Mouse (Mus musculus): ENCODE measurements around the gene Patz1. TPM values are rescaled to one million over a fixed set of nuclear protein-coding genes. Genes with fewer than 3 reads are reported as not detected.

Patz1 gene
- total RNA-seq (2021): 10 to 100 TPM; 43.3 to 46.5 TPM

- intact Hi-C loops (cut with DNase I): loop anchor here (1.0 kb wide), 1 partner anchor 42 kb away; the partner anchor contains the start of gene Pik3ip1
Observed at GRCm38 (mm10) chr11:3288521-3289301, at the start of gene Patz1. Patz1 (plus strand) TSS chr11:3288874.

GRCm38 (mm10) chr11:3242395-3242794 is 46.3 kb upstream of the Patz1 start:
- no peak for DNase-seq (ENCODE audit: extremely low spot score in 1 of 2, low spot score in 2 of 2)
- intact Hi-C loops (cut with DNase I): no loop called here

More at GRCm38 (mm10) chr11:3288521-3289301, at the start of gene Patz1:
- DNase-seq (ENCODE audit: extremely low spot score in 1 of 2, low spot score in 2 of 2): peak in 1 of 2 experiments; percentile 51

- no peak for DNase-seq (ENCODE audit: extremely low spot score in 1 of 2, low spot score in 2 of 2)
- intact Hi-C loops (cut with DNase I): no loop called here
Observed at GRCm38 (mm10) chr11:3243771-3244170, 44.9 kb upstream of the Patz1 start.

GRCm38 (mm10) chr11:3247387-3247786 is 41.3 kb upstream of the Patz1 start:
- intact Hi-C loops (cut with DNase I): no loop called here
- no peak for DNase-seq (ENCODE audit: extremely low spot score in 1 of 2, low spot score in 2 of 2)

- no peak for DNase-seq (ENCODE audit: extremely low spot score in 1 of 2, low spot score in 2 of 2)
- intact Hi-C loops (cut with DNase I): loop anchor here (5.0 kb wide), 1 partner anchor 37 kb away; no protein-coding TSS in a partner anchor
Observed at GRCm38 (mm10) chr11:3259537-3259936, 29.1 kb upstream of the Patz1 start.

- intact Hi-C loops (cut with DNase I): loop anchor here (2.0 to 5.0 kb wide), 2 partner anchors 25 to 63 kb away; partner anchors contain the start of gene Eif4enif1
- DNase-seq (ENCODE audit: extremely low spot score in 1 of 2, low spot score in 2 of 2): no peak
Observed at GRCm38 (mm10) chr11:3265291-3266078, 23.2 kb upstream of the Patz1 start.

- intact Hi-C loops (cut with DNase I): loop anchor here (2.0 to 5.0 kb wide), 2 partner anchors 25 to 64 kb away; partner anchors contain the start of gene Eif4enif1
- DNase-seq (ENCODE audit: extremely low spot score in 1 of 2, low spot score in 2 of 2): peak; percentile 90 to 98
Observed at GRCm38 (mm10) chr11:3266079-3266685, 22.5 kb upstream of the Patz1 start, which contains the start of gene Drg1. Drg1 (minus strand) TSS chr11:3266415.

GRCm38 (mm10) chr11:3267133-3267532 is 21.5 kb upstream of the Patz1 start:
- intact Hi-C loops (cut with DNase I): loop anchor here (2.0 to 5.0 kb wide), 2 partner anchors 24 to 65 kb away; partner anchors contain the start of gene Eif4enif1

GRCm38 (mm10) chr11:3269241-3269640 is 19.4 kb upstream of the Patz1 start:
- intact Hi-C loops (cut with DNase I): loop anchor here (5.0 kb wide), 1 partner anchor 67 kb away; the partner anchor contains the start of gene Eif4enif1
- no peak for DNase-seq (ENCODE audit: extremely low spot score in 1 of 2, low spot score in 2 of 2)

More at GRCm38 (mm10) chr11:3267133-3267532, 21.5 kb upstream of the Patz1 start:
- DNase-seq (ENCODE audit: extremely low spot score in 1 of 2, low spot score in 2 of 2): no peak

GRCm38 (mm10) chr11:3278351-3278750 is 10.3 kb upstream of the Patz1 start:
- intact Hi-C loops (cut with DNase I): no loop called here
- peak in 1 of 2 experiments; percentile 8 for DNase-seq (ENCODE audit: extremely low spot score in 1 of 2, low spot score in 2 of 2)

GRCm38 (mm10) chr11:3279729-3280128 is 8.9 kb upstream of the Patz1 start:
- intact Hi-C loops (cut with DNase I): no loop called here
- DNase-seq (ENCODE audit: extremely low spot score in 1 of 2, low spot score in 2 of 2): peak in 1 of 2 experiments; percentile 1

GRCm38 (mm10) chr11:3282887-3283286 is 5.8 kb upstream of the Patz1 start:
- peak in 1 of 2 experiments; percentile 7 for DNase-seq (ENCODE audit: extremely low spot score in 1 of 2, low spot score in 2 of 2)
- intact Hi-C loops (cut with DNase I): no loop called here

- peak in 1 of 2 experiments; percentile 2 for DNase-seq (ENCODE audit: extremely low spot score in 1 of 2, low spot score in 2 of 2)
- intact Hi-C loops (cut with DNase I): no loop called here
Observed at GRCm38 (mm10) chr11:3283645-3284044, 5.0 kb upstream of the Patz1 start.

GRCm38 (mm10) chr11:3285940-3286339 is 2.7 kb upstream of the Patz1 start:
- DNase-seq (ENCODE audit: extremely low spot score in 1 of 2, low spot score in 2 of 2): peak in 1 of 2 experiments; percentile 5
- intact Hi-C loops (cut with DNase I): no loop called here

GRCm38 (mm10) chr11:3287131-3287530 is 1.5 kb upstream of the Patz1 start:
- intact Hi-C loops (cut with DNase I): no loop called here
- DNase-seq (ENCODE audit: extremely low spot score in 1 of 2, low spot score in 2 of 2): peak in 1 of 2 experiments; percentile 20

GRCm38 (mm10) chr11:3287921-3288320 is 753 bp upstream of the Patz1 start:
- no peak for DNase-seq (ENCODE audit: extremely low spot score in 1 of 2, low spot score in 2 of 2)
- intact Hi-C loops (cut with DNase I): no loop called here

GRCm38 (mm10) chr11:3289302-3289802 is 678 bp downstream of the Patz1 start:
- DNase-seq (ENCODE audit: extremely low spot score in 1 of 2, low spot score in 2 of 2): peak; percentile 56 to 95
- intact Hi-C loops (cut with DNase I): loop anchor here (1.0 kb wide), 1 partner anchor 41 kb away; the partner anchor contains the start of gene Pik3ip1
